Mouse (Mus musculus): ENCODE measurements at regions not wholly inside any gene's neighbourhood (a gene's known extent, or its start where the extent isn't known, plus 50 kb on each side); places are given as distances from the start of the nearest gene placed in this dataset.

DNA sequence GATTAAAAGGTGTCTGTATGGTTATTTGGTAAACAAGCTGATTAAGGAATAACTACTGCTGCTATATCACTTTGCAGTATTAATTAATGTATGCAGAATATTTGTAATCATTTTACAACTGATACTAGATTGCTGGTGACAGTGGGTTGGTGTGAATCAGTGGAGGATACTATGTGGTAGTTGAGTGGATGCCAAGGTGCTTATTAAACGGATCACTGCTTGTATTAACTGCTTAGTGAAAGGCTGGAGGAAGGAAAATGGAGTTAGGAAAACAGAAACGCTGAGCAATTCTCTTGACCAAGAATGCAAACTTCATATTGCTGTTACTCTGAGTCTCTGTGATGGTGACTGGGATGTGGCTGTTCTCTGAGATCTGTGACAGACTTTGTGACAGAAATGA lies 86.8 kb upstream of the D1Pas1 start:
- no peak overlapping the region for H3K4me3 ChIP-seq (replicated peaks; ENCODE audit: extremely low read depth, low read depth, low read length)
- WGBS, result 57% methylated on average over 2 of the region's 2 CpGs
- no peak for DNase-seq
- no peak for TF ChIP-seq POLR2A (IDR thresholded peaks at IDR 0.05; ENCODE audit: borderline replicate concordance, extremely low read depth, low read depth, low read length)
- TF ChIP-seq CTCF (IDR thresholded peaks at IDR 0.05; ENCODE audit: insufficient read depth, low read length), result no peak
- H3K4me1 ChIP-seq (ENCODE audit: control insufficient read depth, insufficient read depth, low read length), result no peaks in the 10 kb centered on the region

GRCm38 (mm10) chr1:186860608-186861444 lies 106.4 kb upstream of the D1Pas1 start:
- no peak for TF ChIP-seq POLR2A (IDR thresholded peaks at IDR 0.05; ENCODE audit: borderline replicate concordance, extremely low read depth, low read depth, low read length)
- no peak for TF ChIP-seq CTCF (IDR thresholded peaks at IDR 0.05; ENCODE audit: insufficient read depth, low read length)
- DNase-seq, result no peak
- Histone ChIP-seq H3K4me1 (ENCODE audit: control insufficient read depth, insufficient read depth, low read length) (no peaks in the 10 kb centered on the region), H3K4me3 (replicated peaks; ENCODE audit: extremely low read depth, low read depth, low read length) (no peak overlapping the region)
- 68% methylated on average over 10 of the region's 10 CpGs for WGBS

DNA sequence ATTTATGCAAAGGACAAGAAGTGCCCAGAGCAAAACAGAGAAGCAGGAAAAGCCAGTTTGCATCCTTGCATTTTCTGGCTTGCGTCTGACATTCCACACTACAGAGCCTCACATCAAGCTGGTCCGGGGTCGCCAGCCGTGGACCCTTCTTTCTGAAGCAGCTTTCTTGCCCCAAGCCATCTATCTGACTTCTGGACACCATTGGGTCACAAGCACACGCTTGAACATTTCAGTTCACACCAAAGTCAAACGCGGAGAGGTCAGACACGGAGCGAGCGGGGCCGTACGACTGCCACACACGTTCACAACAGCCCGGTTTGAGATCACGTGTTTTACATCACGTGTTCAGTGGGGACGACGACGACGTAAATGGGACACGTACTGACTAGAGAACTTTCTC lies 108.9 kb upstream of the D1Pas1 start:
- H3K4me3 ChIP-seq (replicated peaks; ENCODE audit: extremely low read depth, low read depth, low read length), result no peak overlapping the region
- no peak for DNase-seq
- no peaks in the 10 kb centered on the region for H3K4me1 ChIP-seq (ENCODE audit: control insufficient read depth, insufficient read depth, low read length)
- TF ChIP-seq CTCF (IDR thresholded peaks at IDR 0.05; ENCODE audit: insufficient read depth, low read length), result no peak
- no peak for TF ChIP-seq POLR2A (IDR thresholded peaks at IDR 0.05; ENCODE audit: borderline replicate concordance, extremely low read depth, low read depth, low read length)
- 77% methylated on average over 21 of the region's 21 CpGs for WGBS

- Histone ChIP-seq H3K4me1 (ENCODE audit: control insufficient read depth, insufficient read depth, low read length) (no peaks in the 10 kb centered on the region), H3K4me3 (replicated peaks; ENCODE audit: extremely low read depth, low read depth, low read length) (no peak overlapping the region)
- WGBS, result 25% methylated on average over 3 of the region's 3 CpGs
- TF ChIP-seq CTCF (IDR thresholded peaks at IDR 0.05; ENCODE audit: insufficient read depth, low read length), result no peak
- no peak for TF ChIP-seq POLR2A (IDR thresholded peaks at IDR 0.05; ENCODE audit: borderline replicate concordance, extremely low read depth, low read depth, low read length)
- no peak for DNase-seq
These were observed 106.4 kb upstream of the Rrp15 start for GRCm38 (mm10) chr1:186855474-186856036.

- 82% methylated on average over 7 of the region's 7 CpGs for WGBS
- Histone ChIP-seq H3K4me3 (replicated peaks; ENCODE audit: extremely low read depth, low read depth, low read length) (no peak overlapping the region), H3K4me1 (ENCODE audit: control insufficient read depth, insufficient read depth, low read length) (no peaks in the 10 kb centered on the region)
- TF ChIP-seq CTCF (IDR thresholded peaks at IDR 0.05; ENCODE audit: insufficient read depth, low read length), result no peak
- TF ChIP-seq POLR2A (IDR thresholded peaks at IDR 0.05; ENCODE audit: borderline replicate concordance, extremely low read depth, low read depth, low read length), result no peak
- DNase-seq, result no peak
These were observed 96.1 kb upstream of the Rrp15 start for GRCm38 (mm10) chr1:186845256-186845655.

- no peak for DNase-seq
These were observed 85.0 kb upstream of the Rrp15 start for GRCm38 (mm10) chr1:186833896-186834800.

DNA sequence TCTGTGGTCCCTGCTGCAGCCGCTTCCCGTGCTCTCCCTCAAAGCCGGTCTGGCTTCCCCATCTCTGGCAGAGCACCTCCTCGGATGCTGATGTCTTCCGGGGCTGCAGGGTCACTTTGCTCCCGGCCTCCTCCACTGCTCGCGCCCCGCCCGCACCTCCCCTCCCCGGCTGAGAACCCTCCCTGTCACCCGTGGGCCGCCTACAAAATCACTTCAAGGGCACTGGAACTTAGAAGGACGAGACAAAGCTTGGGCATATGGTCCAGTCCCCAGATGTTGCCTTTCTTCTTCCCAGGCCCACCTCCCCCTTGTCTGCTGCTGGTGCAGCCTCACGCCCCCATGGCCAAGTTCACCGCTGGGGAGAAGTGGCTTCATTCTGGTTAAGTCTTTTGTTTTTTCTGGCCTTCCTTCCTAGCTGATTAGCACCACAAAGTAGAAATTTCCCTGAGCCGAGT lies 84.3 kb upstream of the Rrp15 start:
- TF ChIP-seq POLR2A (IDR thresholded peaks at IDR 0.05; ENCODE audit: borderline replicate concordance, extremely low read depth, low read depth, low read length) (no peak), CTCF (IDR thresholded peaks at IDR 0.05; ENCODE audit: insufficient read depth, low read length) (no peak)
- no peak for DNase-seq
- no peak overlapping the region for H3K4me3 ChIP-seq (replicated peaks; ENCODE audit: extremely low read depth, low read depth, low read length)
- H3K4me1 ChIP-seq (ENCODE audit: control insufficient read depth, insufficient read depth, low read length), result 0 out of 2 replicates have a peak, but pooled peaks cover 3% of the 10 kb centered on the region
- WGBS, result 8% methylated on average over 17 of the region's 17 CpGs

More at GRCm38 (mm10) chr1:186833896-186834800, 85.0 kb upstream of the Rrp15 start:
- 3% methylated on average over 43 of the region's 43 CpGs for WGBS
- Histone ChIP-seq H3K4me1 (ENCODE audit: control insufficient read depth, insufficient read depth, low read length) (0 out of 2 replicates have a peak, but pooled peaks cover 3% of the 10 kb centered on the region), H3K4me3 (replicated peaks; ENCODE audit: extremely low read depth, low read depth, low read length) (no peak overlapping the region)
- TF ChIP-seq CTCF (IDR thresholded peaks at IDR 0.05; ENCODE audit: insufficient read depth, low read length) (no peak), POLR2A (IDR thresholded peaks at IDR 0.05; ENCODE audit: borderline replicate concordance, extremely low read depth, low read depth, low read length) (no peak)

- no peak for DNase-seq
- H3K4me3 ChIP-seq (replicated peaks; ENCODE audit: extremely low read depth, low read depth, low read length), result no peak overlapping the region
- 19% methylated on average over 3 of the region's 3 CpGs for WGBS
- no peaks in the 10 kb centered on the region for H3K4me1 ChIP-seq (ENCODE audit: control insufficient read depth, insufficient read depth, low read length)
- TF ChIP-seq CTCF (IDR thresholded peaks at IDR 0.05; ENCODE audit: insufficient read depth, low read length) (0 out of 2 replicates have a peak, but pooled peaks have one; percentile 6), POLR2A (IDR thresholded peaks at IDR 0.05; ENCODE audit: borderline replicate concordance, extremely low read depth, low read depth, low read length) (no peak)
These were observed 78.6 kb upstream of the Rrp15 start for GRCm38 (mm10) chr1:186827773-186828172.
